Mouse (Mus musculus) central nervous system, embryonic 11.5 days (tissue): ENCODE results near the gene Traf3. TPM values are rescaled to one million over a fixed set of nuclear protein-coding genes. Genes with fewer than 3 reads are reported as not detected.

Experiments
- polyA plus RNA-seq: library from polyadenylated mRNA; depleted of rRNA; stranded (reverse); fragments of >200 nt; gene quantifications from 2 replicates; pipeline ENCODE4 v1.2.3, GENCODE M21; 2012; rRNA removed

The Traf3 gene
- polyA plus RNA-seq: 20.1 and 22.1 TPM in 2 replicates

GRCm38 (mm10) chr12:111165831-111166591 lies at the start of gene Traf3:
Gene Traf3 (plus strand): TSS chr12:111166370.

GRCm38 (mm10) chr12:111184476-111184875 lies 18.3 kb downstream of the Traf3 start, which contains the start of gene 4930595D18Rik:
Gene 4930595D18Rik (minus strand): TSS chr12:111184491.

GRCm38 (mm10) chr12:111270629-111271277 lies 104.6 kb downstream of the Traf3 start, which contains the start of gene Amn:
Gene Amn (plus strand): TSS chr12:111271095.

Other genes starting within 250 kb of the Traf3 start
- gene Ankrd9, start 187.3 kb upstream of the Traf3 start, polyA plus RNA-seq: 13.7 and 14.8 TPM in 2 replicates
- gene Rcor1, start 127.0 kb upstream of the Traf3 start, polyA plus RNA-seq: 16.5 and 22.9 TPM in 2 replicates
- not detected in 2 replicates for gene 4930595D18Rik, start 18.1 kb downstream of the Traf3 start, polyA plus RNA-seq
- 0.66 and 1.1 TPM in 2 replicates for gene Amn, start 104.7 kb downstream of the Traf3 start, polyA plus RNA-seq
- 112 and 134 TPM in 2 replicates for gene Cdc42bpb, start 211.3 kb downstream of the Traf3 start, polyA plus RNA-seq
- gene Lbhd2, start 240.4 kb downstream of the Traf3 start, polyA plus RNA-seq: 0.14 TPM in 1 of 2 replicates, not detected in the other